Mouse (Mus musculus) ovary, postnatal 10 days (tissue): ENCODE measurements at regions not wholly inside any gene's neighbourhood (a gene's known extent, or its start where the extent isn't known, plus 50 kb on each side); places are given as distances from the start of the nearest gene placed in this dataset.

ENCODE experiments used
- DNase-seq: peaks from one replicate; pipeline ENCODE4 v3.0.0; 2022; ENCODE audit warnings: low spot score

DNA sequence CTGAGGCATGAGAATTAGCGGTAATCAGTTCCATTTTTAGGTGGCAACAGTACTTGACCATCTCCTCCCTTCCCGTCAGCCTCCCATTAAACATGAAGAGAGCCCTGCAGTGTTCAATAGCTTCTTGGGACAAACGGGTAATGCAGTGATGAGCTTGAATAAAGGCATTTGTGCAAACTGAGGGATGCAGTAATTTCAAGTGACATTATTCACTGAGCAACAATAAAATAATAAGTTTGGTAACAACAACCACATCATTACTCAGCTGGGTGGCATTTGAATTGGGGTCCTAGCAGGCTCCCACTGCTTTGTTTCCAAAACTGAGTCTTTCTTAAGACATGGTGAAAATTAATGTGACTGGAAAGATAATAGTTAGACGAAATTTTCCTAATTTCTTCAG, 315.2 kb upstream of the C030005K15Rik start:
- no peak for DNase-seq

DNA sequence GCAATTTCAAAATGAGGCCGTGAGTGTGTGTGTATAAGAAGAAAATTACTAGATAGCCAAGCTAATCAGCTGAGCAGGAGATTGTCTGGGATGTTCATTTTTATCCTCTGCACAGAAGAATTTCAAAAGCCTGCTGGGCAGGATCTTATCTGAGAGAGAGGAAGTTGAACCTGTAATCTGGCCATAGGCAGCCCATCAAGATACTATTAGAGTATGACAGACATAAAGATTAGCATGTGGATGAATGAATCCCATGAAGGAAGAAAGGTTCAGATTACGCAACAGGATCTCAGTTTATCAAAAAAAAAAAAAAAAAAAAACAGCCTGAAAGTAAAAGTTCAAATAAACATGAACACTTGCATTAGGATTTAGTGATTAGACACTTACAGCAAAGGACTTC, 317.3 kb upstream of the C030005K15Rik start:
- DNase-seq = no peak

DNA sequence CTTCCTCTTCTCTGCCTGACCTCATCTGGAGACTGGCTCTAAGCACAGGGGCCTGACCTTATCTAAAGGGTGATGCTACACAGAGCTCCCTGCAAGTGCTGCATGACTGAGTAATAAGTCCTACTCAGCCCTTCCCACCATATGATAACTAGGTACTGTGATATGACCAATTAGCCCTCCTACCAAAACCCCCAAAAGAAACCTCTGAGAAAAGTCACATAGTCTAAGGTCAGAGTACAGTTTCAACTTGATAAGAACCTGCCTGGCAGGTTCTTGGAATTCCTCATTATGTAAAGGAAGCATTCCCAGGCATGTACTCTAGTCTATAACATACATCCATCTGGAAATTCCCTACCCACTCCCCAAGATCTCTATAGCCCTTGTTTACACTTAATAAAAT, 318.0 kb upstream of the C030005K15Rik start:
- no peak for DNase-seq

GRCm38 (mm10) chr10:98073432-98073831, 346.9 kb upstream of the C030005K15Rik start:
- DNase-seq = no peak

DNA sequence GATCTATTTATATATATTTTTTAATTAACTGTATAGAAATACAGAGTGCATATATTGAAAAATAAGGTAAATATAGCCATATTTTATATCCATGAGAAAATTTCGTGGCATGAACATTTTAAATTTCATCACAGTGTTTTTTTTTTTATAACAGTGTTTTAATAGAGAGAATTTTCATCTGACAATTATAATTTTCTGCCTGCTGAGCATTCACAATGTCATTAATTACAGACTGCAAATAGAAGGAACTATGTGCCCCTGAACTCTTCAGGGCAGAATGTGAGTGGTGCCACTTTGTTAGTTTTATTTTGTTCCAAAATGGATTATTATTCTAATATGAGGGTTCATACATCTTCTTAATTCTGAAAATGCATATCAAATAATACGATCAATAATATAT, 358.3 kb upstream of the C030005K15Rik start:
- no peak for DNase-seq

- no peak for DNase-seq
Observed at GRCm38 (mm10) chr10:98116296-98116695, 389.7 kb upstream of the C030005K15Rik start.

DNA sequence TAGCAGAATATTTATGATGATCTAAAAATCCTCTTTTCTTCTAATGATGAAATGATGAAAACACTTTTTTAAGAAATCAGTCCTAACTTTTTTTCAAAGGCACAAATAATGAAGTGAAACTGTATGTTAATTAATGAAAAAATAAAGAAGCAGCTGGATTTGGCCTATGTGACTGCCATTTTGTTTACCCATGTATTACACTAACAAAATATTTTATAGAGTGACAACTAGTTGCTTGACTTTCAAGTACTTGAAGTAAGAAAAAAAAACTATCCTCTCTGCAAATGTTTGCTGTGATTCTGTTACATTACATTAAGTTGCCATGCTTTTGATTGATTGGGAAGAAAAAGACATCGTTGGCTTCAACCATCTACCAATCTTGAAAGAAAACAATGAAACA, 399.2 kb upstream of the C030005K15Rik start:
- no peak for DNase-seq

DNA sequence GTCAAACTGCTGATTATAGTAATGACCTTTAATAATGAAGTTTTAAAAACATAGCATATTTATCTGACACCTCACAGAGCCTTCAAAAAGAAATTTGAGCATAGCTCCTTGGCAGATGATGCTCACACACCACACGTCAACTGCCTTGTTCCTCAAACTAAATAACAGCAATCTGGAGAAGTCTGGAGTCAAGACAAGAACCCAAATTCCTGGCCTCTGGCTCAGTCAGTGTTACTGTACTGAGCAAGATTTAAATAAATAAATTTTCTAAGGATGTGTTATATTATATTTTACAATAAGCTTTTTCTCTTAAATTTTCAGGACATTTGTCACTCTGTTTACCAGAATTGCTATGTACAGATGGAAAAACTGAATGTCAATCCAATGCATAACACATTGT, 408.5 kb upstream of the C030005K15Rik start:
- DNase-seq = no peak

- DNase-seq = no peak
Observed at GRCm38 (mm10) chr10:98145773-98146172, 419.2 kb upstream of the C030005K15Rik start.

- DNase-seq = no peak
Observed at GRCm38 (mm10) chr10:98146998-98147863, 420.7 kb upstream of the C030005K15Rik start.

DNA sequence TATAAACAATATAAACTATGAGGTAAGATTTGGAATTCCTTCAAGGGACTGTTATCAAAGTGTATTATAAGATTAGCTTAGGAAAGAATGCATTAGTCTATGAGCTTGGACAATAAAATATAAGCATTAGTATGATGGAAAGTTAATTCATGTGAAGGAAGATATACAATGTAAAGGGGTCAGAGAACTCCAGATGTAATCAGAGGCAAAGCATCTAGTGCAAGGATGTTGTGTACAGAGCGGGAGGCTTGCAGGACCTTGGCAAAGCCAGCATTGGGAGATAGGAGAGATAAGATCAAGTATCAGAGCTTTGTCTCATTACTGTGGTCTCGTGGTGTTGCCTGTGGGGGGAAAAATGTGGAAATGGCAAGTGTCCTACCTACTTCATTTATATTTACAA, 429.4 kb upstream of the C030005K15Rik start:
- no peak for DNase-seq

- DNase-seq = no peak
Observed at GRCm38 (mm10) chr10:98185666-98186065, 459.1 kb upstream of the C030005K15Rik start.

- DNase-seq = no peak
Observed at GRCm38 (mm10) chr10:98196852-98197251, 470.3 kb upstream of the C030005K15Rik start.

GRCm38 (mm10) chr10:98210246-98210645, 483.7 kb upstream of the C030005K15Rik start:
- DNase-seq = no peak

- DNase-seq = no peak
Observed at GRCm38 (mm10) chr10:98212876-98213587, 486.5 kb upstream of the C030005K15Rik start.

DNA sequence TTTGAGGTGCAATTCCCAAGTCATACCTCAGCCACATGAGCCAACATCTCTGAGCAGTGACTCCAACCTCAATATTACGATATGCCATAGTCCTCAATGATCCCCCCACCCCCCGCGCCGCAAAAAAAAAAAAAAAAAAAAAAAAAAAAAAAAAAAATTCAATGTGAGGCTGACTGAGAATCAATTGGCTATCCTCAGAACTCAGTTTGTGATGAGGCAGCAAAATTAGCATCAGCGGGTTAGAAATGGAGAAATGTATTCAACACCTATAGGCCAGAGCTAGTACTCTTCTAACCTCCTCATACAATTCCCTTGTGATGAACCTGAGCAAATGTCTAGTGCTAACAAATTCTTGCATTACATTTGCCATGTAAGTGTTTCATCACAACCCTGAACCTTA, 504.5 kb upstream of the C030005K15Rik start:
- no peak for DNase-seq

- no peak for DNase-seq
Observed at GRCm38 (mm10) chr10:98231705-98232235, 505.2 kb upstream of the C030005K15Rik start.

DNA sequence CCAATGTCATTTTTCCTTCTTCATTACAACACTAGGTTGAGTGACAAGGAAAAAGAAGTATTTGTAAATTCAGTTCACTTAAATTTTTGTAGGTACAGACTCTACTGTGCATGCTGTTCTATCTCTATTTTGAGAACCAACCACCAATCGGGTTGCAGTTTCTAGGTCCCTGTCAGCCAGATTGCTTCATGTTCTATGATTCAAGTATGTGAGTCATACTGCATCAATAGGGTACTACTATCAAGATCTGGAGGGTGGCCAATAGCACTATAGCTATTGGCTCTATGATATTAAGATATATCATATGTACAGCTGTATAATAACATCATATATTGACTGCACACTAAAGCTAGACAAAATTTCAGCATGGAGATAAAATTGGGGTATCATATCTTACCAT, 521.8 kb upstream of the C030005K15Rik start:
- DNase-seq = no peak

- DNase-seq = no peak
Observed at GRCm38 (mm10) chr10:98257980-98258707, 531.6 kb upstream of the C030005K15Rik start.

- no peak for DNase-seq
Observed at GRCm38 (mm10) chr10:98259283-98259682, 532.7 kb upstream of the C030005K15Rik start.

GRCm38 (mm10) chr10:98268511-98268910, 542.0 kb upstream of the C030005K15Rik start:
- DNase-seq = no peak

DNA sequence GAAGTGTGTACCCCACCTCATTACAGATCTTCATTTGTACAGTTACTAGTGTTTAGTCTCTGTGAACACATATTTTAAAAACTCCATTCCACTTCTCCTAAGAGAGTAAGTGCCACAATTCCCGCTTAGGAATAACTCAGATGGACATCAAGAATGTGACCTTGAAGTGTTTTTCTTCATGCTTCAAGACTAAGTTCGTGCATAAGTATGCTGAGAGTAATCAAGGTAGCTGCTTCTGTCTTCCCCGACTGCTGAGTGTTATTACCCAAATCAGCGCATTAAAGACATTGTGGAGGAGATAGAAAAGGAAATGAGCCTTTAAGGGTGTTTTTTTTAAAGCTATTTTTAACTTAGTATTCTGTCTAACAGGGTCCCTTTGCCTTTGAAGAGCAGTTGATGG, 565.1 kb upstream of the C030005K15Rik start:
- DNase-seq = no peak
